Mouse (Mus musculus) embryo, embryonic 10 days (tissue): ENCODE results near the gene Nceh1.
A peak's percentile ranks its signal among the peaks of the same experiment; 100 is the strongest.
"Not testable (repeated sequence)": the region's sequence is repeated elsewhere in the genome, so short reads cannot be mapped to it uniquely, and the experiment has no call there.

Experiments
- DNase-seq: peaks from one replicate; pipeline ENCODE4 v3.0.0-alpha.2; 2015; ENCODE audit warnings: low spot score

The Nceh1 gene

GRCm38 (mm10) chr3:27283071-27283713 is 100.4 kb downstream of the Nceh1 start:
- peak; percentile 54 for DNase-seq

GRCm38 (mm10) chr3:27283796-27284195 is 101.0 kb downstream of the Nceh1 start:
- no peak for DNase-seq

GRCm38 (mm10) chr3:27284227-27284626 is 101.5 kb downstream of the Nceh1 start:
- DNase-seq = no peak

GRCm38 (mm10) chr3:27285072-27285471 is 102.3 kb downstream of the Nceh1 start:
- no peak for DNase-seq

GRCm38 (mm10) chr3:27288301-27288700 is 105.5 kb downstream of the Nceh1 start:
- DNase-seq = no peak

GRCm38 (mm10) chr3:27288909-27289308 is 106.1 kb downstream of the Nceh1 start:
- DNase-seq = no peak

GRCm38 (mm10) chr3:27290285-27290684 is 107.5 kb downstream of the Nceh1 start:
- no peak for DNase-seq

GRCm38 (mm10) chr3:27290945-27291344 is 108.2 kb downstream of the Nceh1 start:
- DNase-seq = not testable (repeated sequence)

- not testable (repeated sequence) for DNase-seq
Observed at GRCm38 (mm10) chr3:27291411-27291810, 108.6 kb downstream of the Nceh1 start.

GRCm38 (mm10) chr3:27293645-27294385 is 111.0 kb downstream of the Nceh1 start:
- no peak for DNase-seq

GRCm38 (mm10) chr3:27300451-27300850 is 117.7 kb downstream of the Nceh1 start:
- no peak for DNase-seq

GRCm38 (mm10) chr3:27302339-27303022 is 119.7 kb downstream of the Nceh1 start:
- no peak for DNase-seq

- no peak for DNase-seq
Observed at GRCm38 (mm10) chr3:27306815-27307214, 124.0 kb downstream of the Nceh1 start.

- no peak for DNase-seq
Observed at GRCm38 (mm10) chr3:27310973-27311372, 128.2 kb downstream of the Nceh1 start.

- DNase-seq = no peak
Observed at GRCm38 (mm10) chr3:27311475-27311874, 128.7 kb downstream of the Nceh1 start.

GRCm38 (mm10) chr3:27314506-27315164 is 131.9 kb downstream of the Nceh1 start:
- no peak for DNase-seq

- DNase-seq = no peak
Observed at GRCm38 (mm10) chr3:27316559-27317287, 134.0 kb downstream of the Nceh1 start, which contains the start of gene Tnfsf10. Gene Tnfsf10, plus strand, starts transcription at chr3:27317028.

- DNase-seq = no peak
Observed at GRCm38 (mm10) chr3:27317288-27318024, 134.7 kb downstream of the Nceh1 start.

GRCm38 (mm10) chr3:27319650-27320049 is 136.9 kb downstream of the Nceh1 start:
- no peak for DNase-seq

- DNase-seq = no peak
Observed at GRCm38 (mm10) chr3:27320613-27321495, 138.1 kb downstream of the Nceh1 start.
